Mouse (Mus musculus) CH12.LX (cell line): ENCODE data around the gene Col9a3. TPM values are rescaled to one million over a fixed set of nuclear protein-coding genes. Genes with fewer than 3 reads are reported as not detected.

Source experiments
- DNase-seq: peaks from one replicate; pipeline ENCODE4 v3.0.0-alpha.2; 2013; ENCODE audit errors: extremely low read depth
- H3K27ac ChIP-seq: 2 replicates; pipeline ENCODE4 v1.5.1; 2012; ENCODE audit warnings: low read depth, mild to moderate bottlenecking, control low read depth, moderate library complexity; ENCODE audit not compliant: insufficient read depth
- H3K27me3 ChIP-seq: replicated peaks from 2 replicates; pipeline ENCODE3; 2012; ENCODE audit warnings: inconsistent platforms
- H3K36me3 ChIP-seq, 2 experiments: replicated peaks in 1 of 2; 2 replicates each; pipeline versions ENCODE3 to v1.6.1; 2012; ENCODE audit warnings: inconsistent platforms in 1 of 2, low read length in 1 of 2, mild to moderate bottlenecking in 1 of 2, mixed read lengths in 1 of 2, moderate library complexity in 1 of 2; ENCODE audit not compliant: control insufficient read depth in 1 of 2, insufficient read depth in 1 of 2
- H3K4me1 ChIP-seq, 2 experiments: 2 replicates each; pipeline ENCODE4 v1.6.1; 2012; ENCODE audit warnings: inconsistent platforms in 1 of 2, moderate library complexity in 1 of 2; ENCODE audit not compliant: insufficient read depth in 2 of 2, control insufficient read depth in 1 of 2
- H3K4me2 ChIP-seq: 2 replicates; pipeline ENCODE4 v1.6.1; 2012; ENCODE audit warnings: low read depth, mild to moderate bottlenecking, control low read depth; ENCODE audit not compliant: poor library complexity, insufficient read depth, severe bottlenecking
- H3K4me3 ChIP-seq, 3 experiments: fragments of 150-350 bp in 1 of 3; sonication (generic) in 1 of 3; replicated peaks in 1 of 3; 2 replicates each; pipeline versions ENCODE3 to v1.5.1; 2011 to 2012; ENCODE audit warnings: low read depth in 2 of 3, low read length in 2 of 3, mild to moderate bottlenecking in 2 of 3, moderate library complexity in 2 of 3, control low read depth in 1 of 3, improper control_type of control experiment in 1 of 3, inconsistent platforms in 1 of 3, mixed read lengths in 1 of 3; ENCODE audit not compliant: poor library complexity in 1 of 3
- H3K79me2 ChIP-seq: replicated peaks from 2 replicates; pipeline ENCODE4 v1.6.1; 2012; ENCODE audit warnings: mild to moderate bottlenecking, moderate library complexity; ENCODE audit not compliant: control insufficient read depth, poor library complexity, insufficient read depth, severe bottlenecking; ENCODE audit errors: extremely low read depth
- H3K9ac ChIP-seq: 2 replicates; pipeline ENCODE4 v1.6.1; 2012; ENCODE audit warnings: low read depth, mild to moderate bottlenecking, control low read depth, moderate library complexity; ENCODE audit not compliant: insufficient read depth
- H3K9me3 ChIP-seq: replicated peaks from 2 replicates; pipeline ENCODE3; 2012; ENCODE audit warnings: low read length, inconsistent platforms, mixed read lengths
- BHLHE40 ChIP-seq: IDR thresholded peaks from 2 replicates; pipeline ENCODE4 v1.6.1; 2011; ENCODE audit warnings: mild to moderate bottlenecking, low read depth, low read length, improper control_type of control experiment
- CHD1 ChIP-seq: IDR thresholded peaks from 2 replicates; pipeline ENCODE4 v1.6.1; 2012; ENCODE audit warnings: low read depth, low read length, improper control_type of control experiment, inconsistent platforms
- CHD2 ChIP-seq: IDR thresholded peaks from 2 replicates; pipeline ENCODE4 v1.6.1; 2011; ENCODE audit warnings: low read length, improper control_type of control experiment
- ELF1 ChIP-seq: IDR thresholded peaks from 2 replicates; pipeline ENCODE4 v1.6.1; 2014; ENCODE audit warnings: low read depth, mild to moderate bottlenecking, inconsistent platforms, low read length, improper control_type of control experiment
- EP300 ChIP-seq: IDR thresholded peaks from 2 replicates; pipeline ENCODE4 v1.6.1; 2011; ENCODE audit warnings: low read length, improper control_type of control experiment
- GABPA ChIP-seq: IDR thresholded peaks from 2 replicates; pipeline ENCODE4 v1.6.1; 2012; ENCODE audit warnings: low read depth, low read length, improper control_type of control experiment, inconsistent platforms; ENCODE audit not compliant: insufficient replicate concordance
- HCFC1 ChIP-seq: IDR thresholded peaks from 2 replicates; pipeline ENCODE4 v1.6.1; 2012; ENCODE audit warnings: low read depth, mild to moderate bottlenecking, inconsistent platforms, low read length, improper control_type of control experiment
- IRF4 ChIP-seq: IDR thresholded peaks from 2 replicates; pipeline ENCODE4 v1.6.1; 2014; ENCODE audit warnings: low read depth, mild to moderate bottlenecking, inconsistent platforms, low read length, improper control_type of control experiment
- JUN ChIP-seq: IDR thresholded peaks from 2 replicates; pipeline ENCODE4 v1.6.1; 2011; ENCODE audit warnings: low read depth, mild to moderate bottlenecking, low read length, improper control_type of control experiment, moderate library complexity; ENCODE audit not compliant: insufficient read depth
- JUND ChIP-seq: conservative IDR thresholded peaks from 2 replicates; pipeline ENCODE4 v1.6.1; 2011; ENCODE audit warnings: low read depth, low read length, improper control_type of control experiment
- KAT2A ChIP-seq: IDR thresholded peaks from 2 replicates; pipeline ENCODE4 v1.6.1; 2012; ENCODE audit warnings: low read length, improper control_type of control experiment, inconsistent platforms; ENCODE audit not compliant: insufficient replicate concordance
- MAFK ChIP-seq: IDR thresholded peaks from 2 replicates; pipeline ENCODE4 v1.6.1; 2011; ENCODE audit warnings: low read length, improper control_type of control experiment; ENCODE audit not compliant: insufficient replicate concordance
- MAX ChIP-seq: IDR thresholded peaks from 2 replicates; pipeline ENCODE4 v1.6.1; 2011; ENCODE audit warnings: low read length, improper control_type of control experiment
- MAZ ChIP-seq: IDR thresholded peaks from 2 replicates; pipeline ENCODE4 v1.6.1; 2012; ENCODE audit warnings: low read depth, mild to moderate bottlenecking, inconsistent platforms, low read length, improper control_type of control experiment, moderate library complexity
- MEF2A ChIP-seq: IDR thresholded peaks from 2 replicates; pipeline ENCODE4 v1.6.1; 2014; ENCODE audit warnings: low read depth, mild to moderate bottlenecking, inconsistent platforms, low read length, improper control_type of control experiment, borderline replicate concordance
- MXI1 ChIP-seq: IDR thresholded peaks from 2 replicates; pipeline ENCODE4 v1.6.1; 2011; ENCODE audit warnings: mild to moderate bottlenecking, low read depth, low read length, improper control_type of control experiment
- PAX5 ChIP-seq: IDR thresholded peaks from 2 replicates; pipeline ENCODE4 v1.6.1; 2012; ENCODE audit warnings: low read length, inconsistent platforms, mixed read lengths
- POLR2A ChIP-seq: IDR thresholded peaks from 2 replicates; pipeline ENCODE4 v1.6.1; 2011; ENCODE audit warnings: low read depth, mild to moderate bottlenecking, improper control_type of control experiment, low read length
- POLR2AphosphoS2 ChIP-seq: IDR thresholded peaks from 2 replicates; pipeline ENCODE4 v1.6.1; 2011; ENCODE audit warnings: low read depth, low read length, improper control_type of control experiment
- RAD21 ChIP-seq: IDR thresholded peaks from 2 replicates; pipeline ENCODE4 v1.6.1; 2011; ENCODE audit warnings: low read depth, mild to moderate bottlenecking, low read length, improper control_type of control experiment, moderate library complexity
- RCOR1 ChIP-seq: conservative IDR thresholded peaks from 2 replicates; pipeline ENCODE4 v1.6.1; 2012; ENCODE audit warnings: low read depth, mild to moderate bottlenecking, inconsistent platforms, low read length, improper control_type of control experiment
- SIN3A ChIP-seq: IDR thresholded peaks from 2 replicates; pipeline ENCODE4 v1.6.1; 2012; ENCODE audit warnings: low read length, improper control_type of control experiment, inconsistent platforms
- SMC3 ChIP-seq: IDR thresholded peaks from 2 replicates; pipeline ENCODE4 v1.6.1; 2011; ENCODE audit warnings: low read depth, low read length, improper control_type of control experiment
- TBP ChIP-seq: conservative IDR thresholded peaks from 2 replicates; pipeline ENCODE4 v1.6.1; 2011; ENCODE audit warnings: low read depth, low read length, improper control_type of control experiment
- USF1 ChIP-seq: IDR thresholded peaks from 2 replicates; pipeline ENCODE4 v1.6.1; 2014; ENCODE audit warnings: low read depth, mild to moderate bottlenecking, inconsistent platforms, low read length, improper control_type of control experiment
- ZC3H11A ChIP-seq: IDR thresholded peaks from 2 replicates; pipeline ENCODE4 v1.6.1; 2012; ENCODE audit warnings: low read depth, mild to moderate bottlenecking, inconsistent platforms, low read length, improper control_type of control experiment
- ZKSCAN1 ChIP-seq: IDR thresholded peaks from 2 replicates; pipeline ENCODE4 v1.6.1; 2012; ENCODE audit warnings: low read depth, inconsistent platforms, low read length, improper control_type of control experiment, borderline replicate concordance
- ZMIZ1 ChIP-seq: IDR thresholded peaks from 2 replicates; pipeline ENCODE4 v1.6.1; 2012; ENCODE audit warnings: low read depth, mild to moderate bottlenecking, inconsistent platforms, low read length, improper control_type of control experiment
- ZNF384 ChIP-seq: IDR thresholded peaks from 2 replicates; pipeline ENCODE4 v1.6.1; 2012; ENCODE audit warnings: low read depth, low read length, improper control_type of control experiment, inconsistent platforms
- dilution Hi-C: fragments of 300-500 bp; cut with MboI; formaldehyde crosslinking; loops from 2 replicates; pipeline ENCODE4 v1.14.3; 2020; ENCODE audit warnings: low sequenced_read_pairs; ENCODE audit not compliant: extremely low pct_unique_long_range_greater_than_20kb, extremely low pct_ligation_motif_present
- in situ Hi-C: fragments of 300-500 bp; cut with MboI; formaldehyde crosslinking; loops from 3 replicates; pipeline ENCODE4 v1.14.3; 2019; ENCODE audit warnings: low sequenced_read_pairs, low pct_ligation_motif_present, low pct_unique_long_range_greater_than_20kb, mixed read lengths
- polyA plus RNA-seq: library from polyadenylated mRNA; unstranded; fragments of >175 nt; gene quantifications from 2 replicates; pipeline ENCODE4 v1.2.1, GENCODE M21; 2012; ENCODE audit warnings: low read depth; ENCODE audit not compliant: insufficient read length
- total RNA-seq, 2 experiments: library from RNA; depleted of rRNA; stranded (reverse); fragments of 300-350 nt in 1 of 2; fragments of >200 nt in 1 of 2; gene quantifications; 2 replicates each; pipeline ENCODE4 v1.2.3; 2012 to 2014

Col9a3 gene
- total and polyA plus RNA-seq, 3 experiments: 0.56 to 1.9 (median 0.87) TPM

DNA sequence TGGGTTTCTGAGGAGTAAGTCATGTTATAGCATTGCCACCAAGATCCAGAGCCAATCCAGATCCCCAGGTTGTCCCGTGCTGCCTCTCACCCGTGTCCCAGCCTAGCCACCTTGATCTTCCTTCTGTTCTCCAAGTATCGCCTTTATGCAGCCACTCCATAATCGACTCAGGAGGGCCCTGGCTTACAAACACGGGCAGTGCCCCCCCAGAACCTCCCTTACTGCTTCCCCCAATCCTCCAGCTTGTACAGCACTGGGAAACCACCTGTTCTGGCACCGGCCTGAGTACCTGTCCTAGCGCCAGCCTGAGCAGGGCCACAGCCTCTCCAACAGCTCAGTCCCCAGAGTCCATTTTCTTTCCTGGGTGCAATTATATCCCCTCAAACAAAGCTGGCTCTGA is 57.1 kb downstream of the Col9a3 start:
- in situ Hi-C loops (no loop called here), dilution Hi-C loops (no loop called here)
- Histone ChIP-seq H3K27me3 (peaks cover 2% of the 10 kb centered on the region), H3K27ac (no peak overlapping the region), H3K9me3 (no peaks in the 10 kb centered on the region), H3K36me3 (peaks cover 0 to 12% of the 10 kb centered on the region in 2 experiments), H3K4me3 (no peak overlapping the region), H3K4me1 (peaks cover 0 to 3% of the 10 kb centered on the region in 2 experiments; a peak in 1 of 4 replicates), H3K4me2 (no peak overlapping the region), H3K79me2 (no peaks in the 10 kb centered on the region), H3K9ac (no peak overlapping the region)
- DNase-seq: no peak
- no peak for TF ChIP-seq MXI1
- no peak for TF ChIP-seq MAX
- no peak for TF ChIP-seq ELF1
- no peak for TF ChIP-seq PAX5
- no peak for TF ChIP-seq USF1
- no peak for TF ChIP-seq SIN3A
- TF ChIP-seq EP300: no peak
- no peak for TF ChIP-seq POLR2A
- TF ChIP-seq JUN: no peak
- no peak for TF ChIP-seq KAT2A
- TF ChIP-seq POLR2AphosphoS2: no peak
- TF ChIP-seq GABPA: no peak
- no peak for TF ChIP-seq ZC3H11A
- TF ChIP-seq ZMIZ1: no peak
- no peak for TF ChIP-seq RAD21
- no peak for TF ChIP-seq ZKSCAN1
- TF ChIP-seq SMC3: no peak
- no peak for TF ChIP-seq BHLHE40
- TF ChIP-seq CHD2: no peak

DNA sequence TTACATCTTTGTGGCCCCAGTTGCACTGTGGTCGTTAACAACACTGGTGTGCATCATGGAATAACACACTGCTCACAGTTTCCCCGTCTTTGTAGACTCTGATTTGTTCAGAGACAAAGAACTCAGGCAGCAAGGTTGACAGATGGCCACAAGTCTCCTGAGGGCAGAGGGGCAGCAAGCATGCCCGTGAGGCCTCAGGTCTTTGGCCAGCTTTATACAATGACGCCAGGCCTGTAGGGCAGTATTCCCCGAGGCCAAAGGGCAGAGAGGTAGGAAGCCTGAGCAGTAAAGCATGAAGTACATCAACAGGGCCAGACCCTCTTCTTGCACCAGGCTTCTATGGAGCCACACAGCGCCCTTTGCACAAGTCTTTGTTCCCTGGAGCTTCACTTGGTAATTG is 57.6 kb downstream of the Col9a3 start:
- TF ChIP-seq MAX (no peak), POLR2A (no peak), BHLHE40 (no peak), IRF4 (no peak), SIN3A (no peak), ZMIZ1 (no peak), RAD21 (no peak), ZKSCAN1 (no peak), MAFK (no peak), KAT2A (no peak), TBP (no peak), MEF2A (no peak), ZNF384 (no peak), HCFC1 (no peak), PAX5 (no peak), MAZ (no peak), JUN (no peak), RCOR1 (no peak), JUND (no peak), CHD1 (no peak)
- TF ChIP-seq, all 38 proteins: peak for 0
- in situ Hi-C loops: no loop called here
- Histone ChIP-seq H3K27ac (no peak overlapping the region), H3K27me3 (peaks cover 2% of the 10 kb centered on the region), H3K4me1 (peaks cover 0 to 3% of the 10 kb centered on the region in 2 experiments; a peak in 1 of 4 replicates), H3K79me2 (no peaks in the 10 kb centered on the region), H3K36me3 (peaks cover 2 to 16% of the 10 kb centered on the region in 2 experiments), H3K4me2 (no peak overlapping the region), H3K9ac (no peak overlapping the region), H3K4me3 (no peak overlapping the region), H3K9me3 (no peaks in the 10 kb centered on the region)
- no peak for DNase-seq
- dilution Hi-C loops: no loop called here
